Mouse (Mus musculus) NIH3T3 (cell line): ENCODE measurements around the gene Bex4.
"Not testable (repeated sequence)": the region's sequence is repeated elsewhere in the genome, so short reads cannot be mapped to it uniquely, and the experiment has no call there.

Source experiments
- DNase-seq: peaks from one replicate; pipeline ENCODE4 v3.0.0-alpha.2; 2012; ENCODE audit warnings: low read depth

The Bex4 gene

GRCm38 (mm10) chrX:136138827-136139639 is at the start of gene Bex4:
Gene Bex4 (plus strand): TSS chrX:136138996.
- not testable (repeated sequence) for DNase-seq

- DNase-seq: no peak
Observed at GRCm38 (mm10) chrX:136092497-136093279, 46.1 kb upstream of the Bex4 start.

GRCm38 (mm10) chrX:136094421-136094820 is 44.4 kb upstream of the Bex4 start:
- no peak for DNase-seq

- no peak for DNase-seq
Observed at GRCm38 (mm10) chrX:136104046-136104723, 34.6 kb upstream of the Bex4 start.

GRCm38 (mm10) chrX:136104724-136105088 is 34.1 kb upstream of the Bex4 start:
- DNase-seq: no peak

GRCm38 (mm10) chrX:136107942-136108341 is 30.9 kb upstream of the Bex4 start:
- peak; percentile 70 for DNase-seq

GRCm38 (mm10) chrX:136115015-136115414 is 23.8 kb upstream of the Bex4 start:
- no peak for DNase-seq

GRCm38 (mm10) chrX:136115419-136115961 is 23.3 kb upstream of the Bex4 start:
- DNase-seq: no peak

- DNase-seq: peak; percentile 29
Observed at GRCm38 (mm10) chrX:136127038-136127743, 11.6 kb upstream of the Bex4 start.

GRCm38 (mm10) chrX:136127744-136128064 is 11.1 kb upstream of the Bex4 start:
- peak; percentile 71 for DNase-seq

- no peak for DNase-seq
Observed at GRCm38 (mm10) chrX:136135559-136135958, 3.2 kb upstream of the Bex4 start.

GRCm38 (mm10) chrX:136139640-136140004 is 826 bp downstream of the Bex4 start:
- not testable (repeated sequence) for DNase-seq

- no peak for DNase-seq
Observed at GRCm38 (mm10) chrX:136141385-136141784, 2.6 kb downstream of the Bex4 start.

GRCm38 (mm10) chrX:136143711-136144110 is 4.9 kb downstream of the Bex4 start:
- no peak for DNase-seq

- no peak for DNase-seq
Observed at GRCm38 (mm10) chrX:136144195-136144594, 5.4 kb downstream of the Bex4 start.

GRCm38 (mm10) chrX:136170625-136171024 is 31.8 kb downstream of the Bex4 start:
- DNase-seq: no peak

- peak; percentile 86 for DNase-seq
Observed at GRCm38 (mm10) chrX:136171189-136172117, 32.7 kb downstream of the Bex4 start.

GRCm38 (mm10) chrX:136172118-136172551 is 33.3 kb downstream of the Bex4 start, which contains the start of gene Tceal8:
Gene Tceal8 (minus strand): TSS chrX:136172342.
- peak; percentile 92 for DNase-seq

GRCm38 (mm10) chrX:136172786-136173185 is 34.0 kb downstream of the Bex4 start:
- DNase-seq: peak; percentile 43

- DNase-seq: no peak
Observed at GRCm38 (mm10) chrX:136180897-136181553, 42.2 kb downstream of the Bex4 start.
